Mouse (Mus musculus) megakaryocyte progenitor cell, adult 5-6 weeks (primary cell): ENCODE results near the gene Arf4. TPM values are rescaled to one million over a fixed set of nuclear protein-coding genes. Genes with fewer than 3 reads are reported as not detected.
A peak's percentile ranks its signal among the peaks of the same experiment; 100 is the strongest.

ENCODE experiments used
- ATAC-seq: replicated peaks from 2 replicates; pipeline ENCODE4 v1.8.0; 2016; ENCODE audit warnings: mild to moderate bottlenecking, moderate TSS enrichment, inconsistent platforms; ENCODE audit not compliant: poor library complexity
- total RNA-seq, 2 experiments: library from RNA; stranded (forward) in 1 of 2; stranded (reverse) in 1 of 2; fragments of 157-497, 149-512 nt in 1 of 2; fragments of 200-1000 nt in 1 of 2; gene quantifications; 2 replicates each; pipeline versions ENCODE4 v1.2.3 to v1.2.4; 2015 to 2017

The Arf4 gene
- 361 and 398 TPM in 2 replicates for total RNA-seq (2015)
- total RNA-seq (2017), result 88.2 and 105 TPM in 2 replicates

- ATAC-seq, result peak; percentile 91
Observed at GRCm38 (mm10) chr14:26637851-26638707, at the start of gene Arf4. TSS of gene Arf4 (plus strand) at chr14:26638074.

GRCm38 (mm10) chr14:26591353-26591752 lies 46.5 kb upstream of the Arf4 start:
- peak; percentile 42 for ATAC-seq

- peak; percentile 39 for ATAC-seq
Observed at GRCm38 (mm10) chr14:26593281-26593895, 44.5 kb upstream of the Arf4 start.

GRCm38 (mm10) chr14:26595167-26595566 lies 42.7 kb upstream of the Arf4 start:
- peak; percentile 29 for ATAC-seq

GRCm38 (mm10) chr14:26595695-26596365 lies 42.0 kb upstream of the Arf4 start:
- ATAC-seq, result peak; percentile 63

GRCm38 (mm10) chr14:26605354-26605753 lies 32.5 kb upstream of the Arf4 start:
- no peak for ATAC-seq

GRCm38 (mm10) chr14:26609674-26610073 lies 28.2 kb upstream of the Arf4 start:
- ATAC-seq, result no peak

GRCm38 (mm10) chr14:26610689-26611088 lies 27.2 kb upstream of the Arf4 start:
- ATAC-seq, result peak; percentile 54; the same call in 1 of the 2 replicates

- ATAC-seq, result no peak
Observed at GRCm38 (mm10) chr14:26625301-26625700, 12.6 kb upstream of the Arf4 start.

GRCm38 (mm10) chr14:26626605-26627140 lies 11.2 kb upstream of the Arf4 start:
- ATAC-seq, result peak; percentile 79

GRCm38 (mm10) chr14:26637025-26637850 lies 636 bp upstream of the Arf4 start:
- ATAC-seq, result no peak

- peak; percentile 43 for ATAC-seq
Observed at GRCm38 (mm10) chr14:26638708-26639084, 822 bp downstream of the Arf4 start.

GRCm38 (mm10) chr14:26639251-26639650 lies 1.4 kb downstream of the Arf4 start:
- ATAC-seq, result no peak

- no peak for ATAC-seq
Observed at GRCm38 (mm10) chr14:26639961-26640360, 2.1 kb downstream of the Arf4 start.

GRCm38 (mm10) chr14:26643006-26643624 lies 5.2 kb downstream of the Arf4 start:
- ATAC-seq, result peak; percentile 21; the same call in 1 of the 2 replicates

- peak; percentile 55; the same call in 1 of the 2 replicates for ATAC-seq
Observed at GRCm38 (mm10) chr14:26645989-26646650, 8.2 kb downstream of the Arf4 start.

GRCm38 (mm10) chr14:26647811-26648210 lies 9.9 kb downstream of the Arf4 start:
- no peak for ATAC-seq

- peak; percentile 87 for ATAC-seq
Observed at GRCm38 (mm10) chr14:26651901-26652300, 14.0 kb downstream of the Arf4 start.

- ATAC-seq, result no peak
Observed at GRCm38 (mm10) chr14:26658178-26658577, 20.3 kb downstream of the Arf4 start.
